Comparison of ENCODE assay signal across 22 mouse cellular contexts in the genomic region with DNA sequence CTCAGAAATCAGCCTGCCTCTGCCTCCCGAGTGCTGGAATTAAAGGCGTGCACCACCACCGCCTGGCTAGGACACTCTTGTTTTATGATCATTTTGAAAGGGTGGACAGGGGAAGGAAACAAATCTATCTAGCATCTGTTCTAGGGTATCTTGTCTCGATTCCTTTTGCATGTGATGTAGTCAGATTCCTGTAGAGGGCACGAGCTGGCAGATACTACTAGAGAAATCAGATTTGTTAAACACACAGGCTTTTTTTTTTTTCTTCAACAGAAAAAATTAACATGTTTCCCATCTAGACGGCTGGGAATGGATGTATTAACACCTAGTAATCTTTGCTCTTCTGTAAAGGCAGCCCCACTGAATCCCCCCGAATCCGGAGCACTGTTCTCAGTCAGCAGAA. TPM values are rescaled to one million over a fixed set of nuclear protein-coding genes. Genes with fewer than 3 reads are reported as not detected.
"Had no signal": no experiment of that assay in that cellular context is flagged by ENCODE, and none has a peak within 500 bp of the region (broad histone marks: within the 10 kb centered on the region; RNA-seq: fewer than 3 reads in every experiment).

No protein-coding gene starts in this region.

- H3K9me3 ChIP-seq: midbrain, embryonic 10.5 days; midbrain, embryonic 12.5 days; neural tube, embryonic 12.5 days had no signal

- H3K4me1 ChIP-seq: midbrain, embryonic 12.5 days; neural tube, embryonic 12.5 days had no signal

- H3K27me3 ChIP-seq: midbrain, embryonic 12.5 days; neural tube, embryonic 12.5 days had no signal

- ATAC-seq: midbrain, embryonic 16.5 days had no signal

- H3K36me3 ChIP-seq: midbrain, embryonic 10.5 days; midbrain, embryonic 12.5 days; neural tube, embryonic 12.5 days had no signal

- H3K9ac ChIP-seq: lung, embryonic 14.5 days; midbrain, embryonic 12.5 days; neural tube, embryonic 12.5 days had no signal

- H3K4me3 ChIP-seq: midbrain, embryonic 10.5 days; midbrain, embryonic 12.5 days; myocyte; neural tube, embryonic 12.5 days had no signal

- H3K4me2 ChIP-seq: lung, embryonic 14.5 days; midbrain, embryonic 12.5 days; neural tube, embryonic 12.5 days had no signal

- DNase-seq: lung, adult 18-20 months; lung, postnatal 10 days; lung, postnatal 4 days; midbrain, embryonic 14.5 days; retina, postnatal 1 day; right cerebral cortex, adult 18-20 months; right cerebral cortex, postnatal 25 days; right cerebral cortex, postnatal 4 days; spleen, adult 18-20 months; thymus, adult 18-20 months; thymus, postnatal 14 days; thymus, postnatal 36 days had no signal

- H3K27ac ChIP-seq: midbrain, embryonic 10.5 days; midbrain, embryonic 12.5 days; neural tube, embryonic 12.5 days had no signal

RNA-seq across cellular contexts. Expression of a gene that starts 27.5 kb away (rescaled TPM):
- polyA plus RNA-seq: liver, embryonic 16.5 days; midbrain, embryonic 10.5 days; midbrain, embryonic 12.5 days; midbrain, embryonic 14.5 days; midbrain, embryonic 16.5 days; myocyte; neural tube, embryonic 12.5 days; neural tube, embryonic 14.5 days; stomach, embryonic 14.5 days; stomach, embryonic 16.5 days had no signal
